Mouse (Mus musculus): ENCODE data around the gene Nat10. TPM values are rescaled to one million over a fixed set of nuclear protein-coding genes. Genes with fewer than 3 reads are reported as not detected.

Gene Nat10
- total RNA-seq, 1 experiment from 2014 or later, result 59.8 TPM

DNA sequence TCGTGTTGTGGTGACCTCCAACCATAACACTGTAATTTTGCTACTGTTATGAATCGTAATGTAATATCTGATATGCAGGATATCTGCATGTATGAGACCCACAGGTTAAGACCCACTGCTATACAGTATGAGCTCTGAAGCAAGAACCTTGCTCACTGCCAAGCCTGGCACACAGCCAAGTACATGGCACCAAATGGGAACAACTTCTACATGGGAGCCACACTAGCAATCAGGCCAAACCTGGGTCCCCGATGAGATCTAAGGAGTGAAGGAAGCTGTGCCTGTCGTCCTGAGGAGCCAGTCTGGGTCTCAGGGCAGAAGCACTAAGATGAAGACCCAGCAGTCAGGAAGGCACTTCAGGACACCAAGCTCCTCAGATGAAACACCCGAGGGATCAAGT is 15.6 kb downstream of the Nat10 start:
- peak; percentile 70 for DNase-seq

- peak; percentile 50 for DNase-seq
These were observed 17.1 kb downstream of the Nat10 start for GRCm38 (mm10) chr2:103743988-103744387.

DNA sequence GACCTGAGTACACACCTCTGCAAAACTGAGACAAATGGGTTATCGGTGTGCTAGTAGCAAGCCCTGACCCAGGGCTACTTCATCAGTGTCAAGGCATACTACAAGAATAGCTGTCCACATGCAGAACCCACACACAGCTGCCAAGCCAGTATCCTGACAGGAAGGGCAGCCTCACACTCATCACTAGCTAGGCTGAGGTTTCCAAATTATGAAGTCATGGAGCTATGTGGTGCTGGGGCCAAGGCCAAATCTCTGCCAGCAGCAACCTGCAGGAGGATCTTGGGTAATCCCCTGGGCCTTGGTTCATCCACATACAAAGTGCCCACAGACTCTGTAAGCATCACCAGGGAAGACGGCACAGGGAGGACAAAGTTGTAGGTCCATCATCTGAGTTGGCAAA is 17.5 kb downstream of the Nat10 start:
- DNase-seq, result peak; percentile 23

- DNase-seq, result no peak
These were observed 18.2 kb downstream of the Nat10 start for GRCm38 (mm10) chr2:103742821-103743220.

- no peak for DNase-seq
These were observed 29.6 kb downstream of the Nat10 start for GRCm38 (mm10) chr2:103731423-103731822.

- DNase-seq, result no peak
These were observed 30.1 kb downstream of the Nat10 start for GRCm38 (mm10) chr2:103730999-103731398.

DNA sequence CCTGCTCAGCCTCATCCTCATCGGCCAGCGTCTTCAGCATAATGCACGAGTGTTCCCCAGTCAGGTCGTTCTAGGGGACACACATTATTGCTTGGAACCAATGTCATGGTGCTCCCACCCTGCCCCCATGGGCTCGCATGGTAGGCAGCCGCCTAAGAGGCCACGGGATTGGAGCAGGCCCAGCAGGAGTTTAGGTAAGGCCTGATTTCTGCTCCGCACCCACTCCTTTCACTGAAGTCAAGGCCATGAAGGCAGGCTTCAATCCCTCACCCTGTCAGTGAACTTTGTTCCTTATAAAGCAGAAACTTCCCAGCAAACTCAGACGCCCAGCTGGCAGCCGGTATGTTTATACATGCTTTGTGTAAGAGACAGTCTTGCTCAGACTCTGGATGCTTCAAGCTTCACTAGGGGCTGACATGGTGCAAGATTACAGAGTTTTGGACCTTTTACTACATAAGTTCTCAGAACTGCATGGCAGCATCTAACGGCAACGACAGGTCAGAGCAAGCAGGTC is 33.0 kb downstream of the Nat10 start:
- DNase-seq, result no peak

DNA sequence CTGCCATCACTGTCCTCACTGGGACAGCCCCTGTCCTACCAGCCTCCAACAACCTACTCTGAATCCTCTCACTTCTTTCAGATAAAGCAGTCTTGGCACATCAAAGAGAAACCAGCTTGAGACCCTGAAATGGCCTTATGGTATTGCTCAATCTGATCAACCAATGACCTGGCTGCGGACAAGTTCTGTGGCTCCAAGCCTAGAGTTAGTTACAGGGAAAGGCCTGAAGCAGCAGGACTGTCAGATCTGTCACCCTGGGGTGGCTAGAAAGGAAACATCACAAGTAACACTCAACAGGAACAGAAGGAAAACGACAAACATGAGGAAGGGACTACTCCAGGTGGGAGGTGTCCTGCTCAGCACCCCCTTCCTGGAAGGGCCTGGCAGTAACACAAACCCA is 36.5 kb downstream of the Nat10 start:
- no peak for DNase-seq

GRCm38 (mm10) chr2:103719292-103719646 is 41.8 kb downstream of the Nat10 start:
- DNase-seq, result no peak

DNA sequence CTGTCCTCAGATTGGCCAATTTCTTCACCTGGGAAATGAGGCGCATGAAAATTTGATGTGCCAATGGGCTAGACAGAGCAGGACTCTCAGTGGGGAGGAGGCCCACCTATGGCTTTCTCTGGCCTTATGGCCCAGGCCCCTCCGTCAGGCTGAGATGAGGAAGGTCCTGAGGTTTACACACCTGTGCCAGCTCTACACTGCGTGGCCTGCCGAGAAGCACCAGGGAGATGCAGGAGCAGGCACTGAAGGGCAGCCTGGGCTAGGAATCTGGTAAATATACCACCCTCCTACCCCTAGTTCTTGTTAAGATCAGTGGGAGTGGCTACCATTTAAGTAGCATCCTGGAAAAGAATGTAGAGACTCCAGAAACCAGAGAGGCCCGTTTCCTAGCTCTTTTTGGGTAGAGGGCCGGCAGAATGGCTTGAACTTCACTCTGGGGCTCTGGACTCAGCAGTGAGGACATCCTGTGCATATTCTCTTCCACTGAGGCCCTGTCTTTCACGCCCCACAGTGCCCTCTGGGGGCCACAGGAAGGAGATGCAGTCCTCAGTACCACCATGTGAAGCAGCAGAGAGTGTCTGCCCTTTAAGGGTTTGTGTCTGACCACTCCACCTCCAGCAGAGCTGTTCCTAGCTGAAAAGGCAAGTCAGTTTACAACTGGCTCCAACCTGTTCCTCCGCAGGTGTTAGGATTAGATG is 42.3 kb downstream of the Nat10 start:
- peak; percentile 62 for DNase-seq

- DNase-seq, result no peak
These were observed 46.7 kb downstream of the Nat10 start for GRCm38 (mm10) chr2:103714412-103714811.

DNA sequence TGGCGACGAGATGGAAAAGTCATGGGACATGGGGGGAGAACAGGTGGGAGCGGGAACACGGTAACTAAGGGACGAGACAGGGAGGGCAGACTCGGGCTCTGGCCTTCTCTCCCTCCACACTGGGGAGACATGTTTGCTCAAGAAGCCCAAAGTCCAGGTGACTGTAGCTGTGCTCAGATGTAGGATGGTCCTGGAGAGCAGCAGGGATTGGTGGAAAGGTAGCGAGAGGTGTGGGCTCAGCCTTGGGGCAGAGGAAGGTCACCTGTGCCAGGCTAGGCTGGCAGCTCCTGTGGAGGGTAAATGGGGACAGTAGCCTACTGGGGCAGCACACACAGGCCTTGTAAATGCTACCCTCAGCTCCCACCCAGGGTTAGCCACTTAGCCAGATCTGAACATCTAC is 47.2 kb downstream of the Nat10 start:
- DNase-seq, result no peak

DNA sequence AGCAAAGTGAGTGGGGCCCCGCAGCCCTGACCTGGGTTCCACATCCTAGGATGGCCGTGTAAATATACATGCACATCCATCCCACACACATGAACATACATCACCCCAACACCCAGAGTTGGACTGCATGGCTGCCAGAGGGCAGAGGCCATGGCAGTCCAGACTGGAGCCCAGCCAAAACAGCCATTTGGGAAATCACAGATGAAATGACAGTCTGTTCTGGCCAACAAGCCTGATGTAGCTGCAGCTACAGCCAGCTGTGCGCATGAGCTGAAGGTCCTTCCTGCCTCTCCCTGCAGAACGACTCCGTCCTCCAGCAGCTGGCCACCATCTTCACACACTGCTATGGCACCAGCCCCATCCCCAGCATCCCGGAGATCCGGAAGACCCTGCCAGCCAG is 50.2 kb downstream of the Nat10 start:
- no peak for DNase-seq

DNA sequence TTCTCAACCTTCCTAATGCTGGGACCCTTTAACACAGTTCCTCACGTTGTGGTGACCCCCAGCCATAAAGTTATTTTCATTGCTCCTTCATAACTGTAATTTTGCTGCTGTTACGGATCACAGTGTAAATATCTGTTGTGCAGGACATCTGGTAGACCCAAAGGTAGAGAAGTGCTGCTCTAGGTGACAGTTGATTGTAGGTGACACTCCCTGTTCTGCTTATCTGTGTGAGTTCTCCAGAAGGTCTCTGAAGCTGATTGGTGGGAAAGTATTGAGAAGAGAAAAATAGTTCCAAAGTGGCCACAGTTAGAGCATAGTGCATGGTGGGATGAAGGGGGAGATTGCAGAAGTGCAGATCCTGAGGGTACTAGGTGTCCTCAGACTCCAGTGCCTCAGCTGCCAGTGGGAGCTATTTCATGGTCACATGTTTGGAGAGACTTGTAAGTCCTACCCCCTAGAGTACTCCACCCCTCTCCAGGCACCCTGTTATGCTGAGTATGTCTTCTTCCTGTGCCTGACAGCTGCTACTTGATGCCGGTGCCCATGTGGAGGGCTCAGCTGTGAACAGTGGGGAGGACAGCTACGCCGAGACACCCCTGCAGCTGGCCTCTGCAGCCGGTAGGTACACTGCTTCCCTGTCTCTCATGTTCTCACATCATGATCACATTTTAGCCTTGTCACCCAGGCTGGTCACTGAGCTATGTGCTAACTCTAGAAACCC is 53.9 kb downstream of the Nat10 start:
- DNase-seq, result no peak

DNA sequence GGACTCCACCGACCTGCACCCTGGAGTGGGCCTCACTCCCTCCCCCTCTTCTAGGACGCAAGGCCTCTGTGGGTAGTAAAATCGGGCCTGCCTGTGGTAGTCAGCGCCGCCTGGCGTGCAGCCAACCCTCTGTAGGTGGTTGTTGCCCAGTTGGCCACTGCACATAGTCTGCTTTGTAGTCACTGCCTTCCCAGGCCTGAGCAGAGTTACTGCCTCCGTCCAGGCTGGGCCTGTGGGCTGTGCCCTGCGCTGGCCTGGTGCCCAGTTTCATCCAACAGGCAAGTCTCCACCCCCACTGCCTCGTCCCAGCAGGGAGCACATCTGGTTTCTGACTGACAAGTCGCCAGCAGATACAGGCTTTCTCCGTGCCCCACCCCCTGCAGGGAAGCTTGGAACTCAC is 54.8 kb downstream of the Nat10 start:
- peak; percentile 78 for DNase-seq

DNA sequence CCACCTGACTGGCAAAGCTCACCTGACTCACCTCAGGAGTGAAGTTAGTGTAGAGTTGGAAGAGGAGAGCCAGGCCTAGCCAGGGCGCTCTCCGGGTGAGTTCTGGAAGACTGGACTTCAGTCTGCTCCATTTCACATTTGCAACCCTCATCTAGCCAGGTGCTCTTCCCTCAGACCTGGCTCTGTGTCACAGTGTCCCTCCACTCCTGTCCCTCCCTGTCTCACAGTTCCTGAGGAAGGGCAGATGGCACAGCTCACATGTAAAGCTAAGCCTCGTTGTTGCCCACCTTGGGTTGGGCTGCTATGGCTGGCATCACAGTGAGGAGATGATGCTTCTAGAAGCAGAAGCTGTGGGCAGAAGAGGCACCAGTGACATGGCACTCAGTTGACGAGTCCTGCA is 55.2 kb downstream of the Nat10 start:
- no peak for DNase-seq

- no peak for DNase-seq
These were observed 57.2 kb downstream of the Nat10 start for GRCm38 (mm10) chr2:103703865-103704264.

- no peak for DNase-seq
These were observed 57.7 kb downstream of the Nat10 start for GRCm38 (mm10) chr2:103703336-103703735.

DNA sequence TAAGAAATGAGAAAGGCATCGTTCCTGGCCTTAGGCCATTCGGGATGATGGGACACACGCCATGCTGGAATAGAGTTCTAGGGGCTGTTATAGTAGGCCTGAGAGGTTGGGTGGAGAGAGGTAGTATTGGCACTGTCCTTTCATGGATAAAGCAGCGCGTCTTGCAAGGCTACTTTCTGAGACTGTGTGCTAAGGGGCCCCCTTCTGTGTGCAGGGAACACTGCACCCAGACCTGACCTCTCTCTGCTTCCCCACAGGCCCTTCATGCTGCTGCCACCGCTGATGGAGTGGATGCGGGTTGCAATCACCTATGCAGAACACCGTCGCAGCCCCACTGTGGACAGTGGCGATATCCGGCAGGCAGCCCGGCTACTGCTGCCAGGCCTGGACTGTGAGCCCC is 60.6 kb downstream of the Nat10 start:
- DNase-seq, result no peak

DNA sequence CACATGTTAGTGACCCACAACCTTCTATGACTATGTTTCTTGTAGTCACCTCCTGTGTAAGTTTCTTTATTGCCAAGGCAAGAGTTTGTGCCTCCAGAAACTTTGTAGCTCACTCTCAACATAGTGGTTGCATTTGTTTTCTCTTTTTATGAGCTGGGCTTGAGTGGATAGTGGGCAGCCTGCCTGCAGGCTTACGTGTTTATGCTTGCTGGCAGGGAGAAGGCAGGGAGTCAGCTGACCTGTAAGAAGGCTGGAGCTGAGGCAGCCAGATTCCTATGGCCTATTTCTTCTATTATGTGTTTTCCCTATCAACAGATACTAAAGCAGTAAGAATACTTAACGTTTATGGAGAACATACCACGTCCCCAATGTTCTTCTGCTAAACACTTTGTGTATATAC is 64.9 kb downstream of the Nat10 start:
- peak; percentile 64 for DNase-seq

- DNase-seq, result no peak
These were observed 66.1 kb downstream of the Nat10 start for GRCm38 (mm10) chr2:103694777-103695563.

GRCm38 (mm10) chr2:103692810-103693209 is 68.3 kb downstream of the Nat10 start:
- no peak for DNase-seq

DNA sequence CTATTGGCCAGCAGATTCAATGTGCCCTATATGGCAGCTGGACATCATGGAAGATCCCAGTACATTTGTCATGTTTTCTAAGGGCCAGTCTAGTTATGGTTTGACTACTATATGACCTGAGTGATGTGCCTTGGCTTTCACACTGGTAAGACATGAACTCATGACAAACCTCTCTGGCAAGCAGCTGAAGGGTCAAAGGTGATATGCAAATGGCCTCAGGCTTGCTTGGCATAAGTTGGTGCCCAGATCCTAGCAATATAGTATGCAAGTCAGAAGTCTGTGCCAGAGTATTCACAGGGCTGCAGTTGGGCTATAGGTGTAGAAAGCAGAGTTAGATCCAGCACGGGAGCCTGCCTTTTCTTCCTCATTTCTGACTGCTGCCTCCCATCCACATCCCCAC is 69.8 kb downstream of the Nat10 start:
- no peak for DNase-seq

Measured in adrenal gland, postnatal 25 days (tissue).